Mouse (Mus musculus): ENCODE measurements around the gene Snx14.
A peak's percentile ranks its signal among the peaks of the same experiment; 100 is the strongest.
"Not testable (repeated sequence)": the region's sequence is repeated elsewhere in the genome, so short reads cannot be mapped to it uniquely, and the experiment has no call there.

The Snx14 gene

GRCm38 (mm10) chr9:88438555-88439237, at the start of gene Snx14:
Snx14 (minus strand) TSS chr9:88438958.
- DNase-seq = peak; percentile 100

- no peak for DNase-seq
Measured at GRCm38 (mm10) chr9:88484531-88484930, 45.8 kb upstream of the Snx14 start.

DNA sequence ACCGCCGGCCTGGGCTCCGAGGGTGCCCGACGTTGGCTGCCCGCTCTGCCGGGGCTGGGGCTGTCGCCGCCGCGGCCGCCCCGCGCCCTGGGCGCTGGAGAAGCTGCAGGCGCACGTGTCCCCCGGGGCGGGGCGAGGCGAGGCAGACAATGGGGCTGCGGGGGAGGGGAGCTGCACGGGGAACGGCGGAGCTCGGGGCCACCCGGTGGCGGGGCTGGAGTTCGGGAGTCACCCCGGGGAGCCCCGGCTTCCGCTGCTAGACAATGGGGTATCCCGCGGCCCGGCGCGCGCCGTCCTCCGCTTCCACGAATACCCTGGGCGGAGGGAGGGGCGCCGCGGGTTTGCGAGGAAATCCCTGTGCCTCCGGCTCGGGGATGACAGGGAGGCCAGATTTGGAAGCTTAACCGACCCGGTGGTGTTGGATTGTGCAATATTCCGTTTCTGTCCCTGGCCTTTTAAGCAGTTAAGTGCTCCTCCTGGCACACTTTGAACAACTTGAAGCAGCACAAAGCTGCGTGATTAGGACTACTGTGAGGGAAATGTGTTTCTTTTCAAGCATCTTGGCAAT, 44.2 kb upstream of the Snx14 start:
- peak; percentile 99 for DNase-seq

DNA sequence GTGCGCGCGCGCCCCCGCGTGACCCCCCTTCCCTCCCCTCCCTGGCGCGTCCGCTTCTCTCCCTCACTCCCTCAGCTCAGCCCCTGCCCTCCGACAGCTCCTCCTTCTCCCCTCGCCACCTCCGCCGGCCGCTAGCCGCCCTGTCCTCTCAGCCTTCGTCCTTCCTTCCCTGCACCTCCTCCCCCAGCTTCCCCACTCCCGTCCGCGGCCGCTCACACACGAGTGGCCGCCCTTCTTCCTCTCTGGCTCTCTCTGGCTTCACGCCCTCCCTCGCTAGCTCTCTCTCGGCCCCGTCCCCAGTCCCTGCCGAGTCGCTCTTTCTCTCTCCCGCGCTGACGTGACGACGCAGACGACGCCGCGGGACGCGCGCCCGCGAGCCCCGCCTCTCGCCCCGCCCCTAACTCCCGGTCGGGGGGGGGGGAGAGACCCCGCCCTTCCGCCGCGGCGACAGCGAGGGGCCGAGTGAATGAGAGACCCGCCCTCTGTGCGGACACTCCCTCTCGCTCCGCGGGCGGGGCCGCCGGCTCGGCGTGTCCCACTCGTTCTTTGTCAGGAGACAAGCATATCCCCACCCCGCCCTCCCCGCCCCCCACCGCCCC, 43.6 kb upstream of the Snx14 start, which contains the start of gene Syncrip:
Gene Syncrip (minus strand): TSS at position 345 of the 599 bp plus-strand sequence.
- DNase-seq = peak; percentile 99

GRCm38 (mm10) chr9:88481791-88482160, 43.0 kb upstream of the Snx14 start:
- peak; percentile 98 for DNase-seq

- peak; percentile 95 for DNase-seq
Measured at GRCm38 (mm10) chr9:88481061-88481790, 42.5 kb upstream of the Snx14 start.

- no peak for DNase-seq
Measured at GRCm38 (mm10) chr9:88480120-88480519, 41.4 kb upstream of the Snx14 start.

- no peak for DNase-seq
Measured at GRCm38 (mm10) chr9:88476138-88476537, 37.4 kb upstream of the Snx14 start.

DNA sequence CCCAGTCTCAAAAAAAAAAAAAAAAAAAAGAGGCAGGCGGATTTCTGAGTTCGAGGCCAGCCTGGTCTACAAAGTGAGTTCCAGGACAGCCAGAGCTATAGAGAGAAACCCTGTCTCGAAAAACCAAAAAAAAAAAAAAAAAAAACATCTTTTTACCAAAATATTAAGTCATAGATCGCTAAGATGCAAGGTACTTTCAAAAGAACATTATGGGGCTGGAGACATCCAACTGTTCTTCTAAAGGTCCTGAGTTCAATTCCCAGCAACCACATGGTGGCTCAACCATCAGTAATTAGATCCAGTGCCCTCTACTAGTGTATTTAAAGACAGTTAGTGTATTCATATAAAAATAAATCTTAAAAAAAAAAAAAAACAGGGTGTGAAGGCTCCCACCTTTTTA, 22.3 kb upstream of the Snx14 start:
- DNase-seq = not testable (repeated sequence)

DNA sequence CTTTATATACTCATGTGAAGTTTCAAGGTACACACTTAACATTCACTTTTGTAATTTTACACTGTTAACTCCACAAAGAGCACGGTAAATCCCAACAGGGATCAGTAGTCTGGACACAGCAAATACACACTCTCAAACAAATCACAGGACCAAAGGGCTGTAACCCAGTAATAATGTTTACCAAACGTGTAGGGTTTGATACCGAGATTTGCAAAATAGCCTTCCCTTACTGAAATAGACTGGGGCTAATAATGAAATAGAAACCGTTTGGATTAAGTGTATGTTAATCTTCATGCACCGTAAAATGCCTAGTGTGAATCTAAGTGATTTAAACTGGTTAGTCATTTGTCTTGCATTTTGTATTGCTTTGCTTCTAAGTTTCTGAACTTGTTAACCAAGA, 1.2 kb upstream of the Snx14 start:
- no peak for DNase-seq

DNA sequence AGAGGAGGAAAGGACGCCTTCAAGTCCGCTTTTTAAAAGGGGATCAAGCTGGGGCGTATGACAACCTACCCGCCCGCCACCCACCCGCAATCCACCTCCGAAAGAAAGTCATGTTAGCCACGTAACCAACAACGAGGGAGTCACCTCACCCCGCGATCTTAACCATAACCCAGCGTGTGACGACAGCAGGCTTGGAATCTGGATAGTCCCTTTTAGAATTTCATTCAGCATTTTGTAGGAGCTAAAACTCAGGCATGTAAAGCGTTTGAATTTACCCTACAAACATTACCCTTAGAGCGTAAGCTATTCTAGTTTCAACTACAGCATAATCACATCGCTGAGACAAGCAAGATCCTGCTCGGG, 461 bp upstream of the Snx14 start:
- no peak for DNase-seq

GRCm38 (mm10) chr9:88438237-88438554, 562 bp downstream of the Snx14 start:
- no peak for DNase-seq

- no peak for DNase-seq
Measured at GRCm38 (mm10) chr9:88437342-88438236, 1.2 kb downstream of the Snx14 start.

GRCm38 (mm10) chr9:88424356-88424755, 14.4 kb downstream of the Snx14 start:
- no peak for DNase-seq

DNA sequence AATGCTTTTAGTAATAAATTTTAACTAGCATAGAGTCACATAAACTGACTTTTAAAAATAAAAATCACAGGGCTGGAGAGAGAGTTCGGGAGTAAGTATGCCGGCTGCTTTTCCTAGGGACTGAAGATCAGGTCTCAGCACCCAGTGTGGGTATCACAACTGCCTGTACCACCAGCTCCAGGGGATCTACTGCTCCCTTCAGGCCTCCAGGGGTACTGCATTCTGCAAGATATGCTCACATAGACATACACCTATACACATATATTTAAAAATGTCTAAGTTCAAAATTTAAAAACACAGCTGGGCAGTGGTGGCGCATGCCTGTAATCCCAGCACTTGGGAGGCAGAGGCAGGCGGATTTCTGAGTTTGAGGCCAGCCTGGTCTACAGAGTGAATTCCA, 16.3 kb downstream of the Snx14 start:
- DNase-seq = no peak

DNA sequence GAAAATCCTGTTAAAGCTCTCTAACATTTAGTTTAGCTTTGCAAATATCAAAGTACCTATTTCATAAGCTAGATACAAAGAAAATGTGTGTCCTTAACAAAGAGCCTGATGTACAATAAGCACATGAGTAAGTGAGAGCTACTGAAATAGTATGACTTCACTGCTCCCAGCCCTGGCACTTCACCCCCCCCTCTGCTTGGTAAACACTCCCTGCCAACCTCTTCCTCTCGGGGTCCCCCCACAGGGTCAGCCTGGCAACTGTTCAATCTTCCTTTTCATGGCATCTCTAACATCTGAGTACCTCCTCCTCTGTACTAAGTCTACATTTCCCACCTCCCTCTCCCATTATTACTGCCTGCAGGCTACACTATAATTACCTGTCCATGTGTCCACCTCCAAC, 22.0 kb downstream of the Snx14 start:
- DNase-seq = no peak

DNA sequence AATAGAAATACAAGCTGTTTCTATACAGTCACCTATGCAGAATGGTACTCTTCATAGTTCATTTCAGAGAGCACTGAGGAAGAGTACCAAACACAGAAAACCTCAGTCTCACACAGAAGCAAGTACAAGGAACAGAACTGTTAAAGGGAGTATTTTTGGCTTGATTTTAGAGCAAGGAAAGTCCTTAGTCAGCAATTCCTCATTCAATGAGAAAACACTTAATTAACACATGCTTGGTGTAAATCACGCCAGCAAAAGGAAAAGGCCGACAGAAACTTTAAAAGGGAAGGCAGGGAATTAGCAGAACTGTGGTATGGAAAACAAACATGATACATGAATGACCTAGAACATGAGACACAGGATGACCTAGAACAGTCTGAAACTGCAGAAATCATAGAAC, 28.8 kb downstream of the Snx14 start:
- no peak for DNase-seq

DNA sequence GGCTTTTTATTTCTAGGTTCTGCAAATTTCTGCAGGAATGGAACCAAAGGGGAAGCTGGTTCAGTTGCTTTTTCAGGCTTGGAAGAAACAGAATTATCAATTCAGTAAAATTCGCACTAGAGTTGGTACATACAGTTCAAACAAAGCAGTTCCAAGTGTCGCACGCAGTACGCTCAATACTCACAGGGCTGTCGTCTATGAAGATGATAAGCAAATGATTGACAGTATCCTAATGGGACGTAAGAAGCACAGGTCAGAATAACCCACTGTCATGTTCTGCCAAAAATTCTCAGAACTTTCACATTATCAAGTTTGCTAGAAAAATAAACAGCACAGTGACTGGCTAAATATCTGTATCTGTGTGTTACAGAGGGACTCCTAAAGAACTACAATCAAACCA, 34.2 kb downstream of the Snx14 start:
- DNase-seq = no peak

DNA sequence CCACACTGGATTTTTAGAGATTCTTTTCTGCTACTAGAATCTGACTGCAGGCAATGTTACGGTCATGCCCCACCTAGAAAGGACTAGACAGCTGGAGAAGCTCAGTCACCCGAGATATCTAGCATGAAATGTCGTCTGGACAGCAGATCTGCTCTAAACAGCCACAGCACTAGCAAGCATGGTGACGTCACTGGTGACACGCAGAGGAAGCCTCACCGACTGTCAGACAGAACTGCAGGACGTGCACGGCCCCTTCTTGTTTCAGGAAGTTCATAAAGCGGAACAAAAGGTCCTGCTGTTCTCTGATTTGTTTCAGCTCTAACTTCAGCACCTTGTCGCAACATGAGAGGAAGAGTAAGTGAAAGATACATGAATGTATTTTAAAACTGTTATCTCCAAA, 34.7 kb downstream of the Snx14 start:
- DNase-seq = peak; percentile 95

DNA sequence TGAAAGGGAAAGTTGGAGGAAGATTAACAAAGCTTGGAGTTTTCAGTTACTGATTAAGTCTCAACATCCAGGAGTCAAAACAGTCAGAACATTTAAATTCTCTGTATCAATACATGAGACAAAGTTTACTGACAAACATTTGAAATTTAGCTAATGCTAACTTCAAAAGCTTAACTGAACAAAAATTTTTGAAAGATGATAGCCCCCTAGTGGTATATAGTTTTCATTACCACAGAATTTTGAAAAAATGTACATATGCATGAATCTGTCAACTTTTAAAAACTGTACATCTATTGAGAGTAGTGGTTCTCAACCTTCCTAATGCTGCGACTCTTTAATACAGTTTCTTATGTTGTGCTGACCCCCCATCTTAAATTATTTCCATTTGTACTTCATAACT, 40.3 kb downstream of the Snx14 start:
- DNase-seq = no peak

GRCm38 (mm10) chr9:88394852-88395251, 43.9 kb downstream of the Snx14 start:
- no peak for DNase-seq

GRCm38 (mm10) chr9:88388826-88389225, 49.9 kb downstream of the Snx14 start:
- no peak for DNase-seq

- DNase-seq = no peak
Measured at GRCm38 (mm10) chr9:88380542-88380941, 58.2 kb downstream of the Snx14 start.
